Mouse (Mus musculus): ENCODE measurements around the gene Ahnak2.
"Not testable (repeated sequence)": the region's sequence is repeated elsewhere in the genome, so short reads cannot be mapped to it uniquely, and the experiment has no call there.

The Ahnak2 gene

GRCm38 (mm10) chr12:112821216-112821615 is 18.8 kb upstream of the Ahnak2 start:
- no peak for DNase-seq (ENCODE audit: low read depth, low spot score)

- DNase-seq (ENCODE audit: low read depth, low spot score) = peak; percentile 59
Observed at GRCm38 (mm10) chr12:112820401-112820999, 18.0 kb upstream of the Ahnak2 start.

GRCm38 (mm10) chr12:112819057-112819662 is 16.7 kb upstream of the Ahnak2 start:
- DNase-seq (ENCODE audit: low read depth, low spot score) = no peak

GRCm38 (mm10) chr12:112816866-112817265 is 14.4 kb upstream of the Ahnak2 start:
- DNase-seq (ENCODE audit: low read depth, low spot score) = not testable (repeated sequence)

GRCm38 (mm10) chr12:112816294-112816693 is 13.8 kb upstream of the Ahnak2 start:
- no peak for DNase-seq (ENCODE audit: low read depth, low spot score)

GRCm38 (mm10) chr12:112814682-112815470 is 12.4 kb upstream of the Ahnak2 start:
- DNase-seq (ENCODE audit: low read depth, low spot score) = no peak

- no peak for DNase-seq (ENCODE audit: low read depth, low spot score)
Observed at GRCm38 (mm10) chr12:112813370-112813769, 10.9 kb upstream of the Ahnak2 start.

- DNase-seq (ENCODE audit: low read depth, low spot score) = no peak
Observed at GRCm38 (mm10) chr12:112810092-112810885, 7.8 kb upstream of the Ahnak2 start.

- no peak for DNase-seq (ENCODE audit: low read depth, low spot score)
Observed at GRCm38 (mm10) chr12:112809641-112810040, 7.2 kb upstream of the Ahnak2 start.

GRCm38 (mm10) chr12:112808587-112809364 is 6.3 kb upstream of the Ahnak2 start, which contains the start of gene Clba1:
Clba1 (plus strand) TSS chr12:112808937.
- peak; percentile 90 for DNase-seq (ENCODE audit: low read depth, low spot score)

GRCm38 (mm10) chr12:112808212-112808586 is 5.7 kb upstream of the Ahnak2 start:
- DNase-seq (ENCODE audit: low read depth, low spot score) = no peak

GRCm38 (mm10) chr12:112807796-112808195 is 5.3 kb upstream of the Ahnak2 start:
- no peak for DNase-seq (ENCODE audit: low read depth, low spot score)

- no peak for DNase-seq (ENCODE audit: low read depth, low spot score)
Observed at GRCm38 (mm10) chr12:112806044-112806443, 3.6 kb upstream of the Ahnak2 start.

- no peak for DNase-seq (ENCODE audit: low read depth, low spot score)
Observed at GRCm38 (mm10) chr12:112804046-112804445, 1.6 kb upstream of the Ahnak2 start.

- DNase-seq (ENCODE audit: low read depth, low spot score) = no peak
Observed at GRCm38 (mm10) chr12:112802917-112803316, 460 bp upstream of the Ahnak2 start.

- DNase-seq (ENCODE audit: low read depth, low spot score) = peak; percentile 77
Observed at GRCm38 (mm10) chr12:112800476-112800875, 2.0 kb downstream of the Ahnak2 start.

GRCm38 (mm10) chr12:112799237-112799970 is 3.1 kb downstream of the Ahnak2 start:
- DNase-seq (ENCODE audit: low read depth, low spot score) = no peak

- no peak for DNase-seq (ENCODE audit: low read depth, low spot score)
Observed at GRCm38 (mm10) chr12:112798716-112799115, 3.7 kb downstream of the Ahnak2 start.

- DNase-seq (ENCODE audit: low read depth, low spot score) = no peak
Observed at GRCm38 (mm10) chr12:112798332-112798681, 4.2 kb downstream of the Ahnak2 start.

GRCm38 (mm10) chr12:112797672-112798331 is 4.7 kb downstream of the Ahnak2 start:
- no peak for DNase-seq (ENCODE audit: low read depth, low spot score)

All from ES-CJ7 (cell line).